Mouse (Mus musculus): ENCODE data around the gene Catsper2.

DNA sequence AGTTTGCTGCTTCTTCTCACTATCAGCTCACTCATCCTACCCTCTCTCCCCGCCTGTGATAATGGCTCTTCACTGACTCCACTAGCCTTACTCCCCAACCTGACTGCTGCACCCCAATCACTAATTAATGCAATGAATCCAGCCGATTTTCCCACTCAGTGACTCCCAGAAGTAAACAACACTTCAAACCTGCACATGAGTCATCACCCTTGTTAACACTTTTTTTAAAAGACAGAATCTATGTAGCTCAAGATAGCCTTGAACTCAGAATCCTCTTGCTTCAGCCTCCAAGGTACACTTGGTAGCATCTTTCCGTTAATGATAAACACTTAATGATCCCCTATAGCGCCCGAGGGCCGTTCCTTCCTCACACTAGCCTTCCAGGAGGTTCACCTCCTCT, 59.2 kb downstream of the Catsper2 start:
- TF ChIP-seq CTCF (conservative IDR thresholded peaks at IDR 0.05; ENCODE audit: low read length) = no peak
- TF ChIP-seq POU5F1 (IDR thresholded peaks at IDR 0.05; ENCODE audit: borderline replicate concordance, low read length) = no peak
- TF ChIP-seq NANOG (IDR thresholded peaks at IDR 0.05; ENCODE audit: borderline replicate concordance, low read length) = no peak

Measured in E14TG2a.4 (cell line).